Mouse (Mus musculus) NIH3T3 (cell line): ENCODE data around the gene Klhl25.
"Not testable (repeated sequence)": the region's sequence is repeated elsewhere in the genome, so short reads cannot be mapped to it uniquely, and the experiment has no call there.

Experiments used
- DNase-seq: peaks from one replicate; pipeline ENCODE4 v3.0.0-alpha.2; 2012; ENCODE audit warnings: low read depth

Klhl25 gene

DNA sequence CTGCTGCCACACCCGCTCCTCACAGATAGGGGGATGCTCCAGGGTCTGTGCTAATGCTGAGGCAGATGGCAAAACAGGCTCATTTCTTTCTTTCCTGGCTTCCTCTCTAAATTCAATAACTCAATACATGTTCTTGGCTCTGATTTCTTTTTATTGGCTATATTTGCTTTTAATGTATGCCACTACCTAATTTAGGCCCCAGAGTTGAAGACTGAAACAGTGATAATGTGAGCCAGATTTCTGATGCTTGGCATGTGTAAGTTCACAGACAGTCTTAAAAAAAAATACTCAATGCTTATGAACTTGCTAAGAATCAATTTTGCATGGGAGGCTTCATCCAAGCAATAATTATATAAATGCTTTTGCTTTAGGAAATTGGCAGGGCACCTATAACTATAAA lies 2.2 kb upstream of the Klhl25 start:
- no peak for DNase-seq

DNA sequence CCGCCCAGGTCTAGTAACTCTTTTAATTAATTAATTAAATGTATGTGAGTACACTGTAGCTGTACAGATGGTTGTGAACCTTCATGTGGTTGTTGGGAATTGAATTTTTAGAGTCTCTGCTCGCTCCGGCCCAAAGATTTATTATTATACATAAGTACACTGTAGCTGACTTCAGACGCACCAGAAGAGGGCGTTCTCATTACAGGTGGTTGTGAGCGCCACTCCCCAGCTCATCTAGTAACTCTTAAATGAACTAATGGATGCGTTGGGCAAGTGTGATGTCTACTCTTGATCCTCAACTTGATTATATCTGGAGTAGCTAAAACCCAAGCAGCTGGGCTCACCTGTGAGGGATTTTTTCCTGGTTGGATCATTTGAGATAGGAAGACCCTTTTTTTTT lies 1.2 kb upstream of the Klhl25 start:
- DNase-seq = peak; percentile 36

DNA sequence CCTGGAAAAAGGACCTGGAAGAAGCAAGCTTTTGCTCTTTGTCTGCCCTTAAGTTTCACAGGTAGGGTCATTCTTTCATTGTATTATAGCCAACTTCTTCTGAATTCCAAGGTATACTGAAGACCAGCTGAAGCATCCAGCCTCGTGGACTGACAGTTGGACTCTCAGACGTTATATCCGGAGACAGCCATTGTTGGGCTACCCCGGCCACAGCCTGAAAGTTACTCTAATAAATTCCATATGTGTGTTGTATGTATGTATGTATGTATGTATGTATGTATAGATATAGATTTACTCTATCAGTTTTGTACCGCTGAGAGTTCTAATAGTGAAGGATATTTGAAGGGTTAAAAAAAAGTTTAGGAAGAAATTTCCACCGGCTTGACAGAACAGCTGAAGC lies 621 bp upstream of the Klhl25 start:
- DNase-seq = no peak

DNA sequence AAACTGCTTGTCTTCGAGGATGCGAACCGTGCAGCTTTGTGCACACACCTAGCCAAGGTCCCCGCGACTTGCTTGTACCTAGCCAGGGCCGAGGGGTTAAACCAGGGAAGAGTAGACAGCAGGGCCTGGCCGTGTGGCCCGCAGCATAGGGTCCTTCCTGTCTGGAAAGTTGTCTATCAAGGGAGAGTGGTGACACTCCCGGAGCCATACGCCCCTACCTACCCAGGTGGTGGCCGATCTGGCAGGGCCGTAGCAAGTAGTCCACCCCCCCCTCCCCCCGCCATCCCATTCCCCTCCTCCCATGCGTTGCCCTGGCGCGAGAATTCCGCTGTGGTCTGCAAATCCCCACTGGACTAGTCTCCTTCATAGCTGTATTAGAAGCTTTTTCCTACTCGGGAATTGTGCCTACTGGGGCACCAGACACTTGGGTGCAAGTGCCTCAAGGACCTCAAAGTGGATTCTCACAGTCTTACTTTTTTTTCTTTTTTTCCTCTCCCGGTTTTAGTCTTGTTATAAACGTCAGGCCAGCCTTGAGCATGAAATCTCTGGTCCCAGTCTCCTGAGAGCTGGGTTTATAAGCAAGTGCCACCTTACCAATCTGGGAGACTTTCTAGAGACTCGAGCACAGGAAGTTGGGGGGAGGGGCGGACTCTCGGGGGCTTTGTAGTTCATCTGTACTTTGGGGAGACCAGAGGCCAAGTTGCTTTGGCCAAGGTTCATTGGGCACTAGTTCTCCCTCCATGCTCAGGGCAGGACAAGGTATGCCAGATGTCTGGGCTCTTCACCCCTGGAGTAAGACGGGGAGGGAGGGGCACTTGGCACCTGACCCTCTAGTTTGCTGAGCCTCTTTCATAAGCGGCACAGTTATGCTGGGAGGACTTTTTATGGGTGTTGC lies 913 bp downstream of the Klhl25 start:
- DNase-seq = peak; percentile 36

DNA sequence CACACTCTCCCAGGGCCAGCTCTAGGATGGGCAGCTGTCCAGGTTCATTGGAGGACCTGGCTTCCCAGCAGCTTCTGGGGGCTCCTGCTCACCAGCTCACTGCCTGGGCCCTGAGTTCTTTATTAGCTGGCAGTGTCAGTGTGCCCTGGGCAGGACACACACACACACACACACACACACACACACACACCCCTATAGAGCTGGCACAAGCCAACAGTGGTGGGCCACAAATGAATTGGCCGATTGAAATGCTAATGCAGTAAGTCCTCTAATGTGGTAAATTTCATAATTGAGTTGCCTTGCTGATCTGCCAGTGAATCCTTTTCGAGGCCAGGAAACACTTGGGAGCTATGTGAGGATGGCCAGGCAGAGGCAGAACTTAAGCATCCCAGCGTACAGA lies 2.3 kb downstream of the Klhl25 start:
- DNase-seq = not testable (repeated sequence)

DNA sequence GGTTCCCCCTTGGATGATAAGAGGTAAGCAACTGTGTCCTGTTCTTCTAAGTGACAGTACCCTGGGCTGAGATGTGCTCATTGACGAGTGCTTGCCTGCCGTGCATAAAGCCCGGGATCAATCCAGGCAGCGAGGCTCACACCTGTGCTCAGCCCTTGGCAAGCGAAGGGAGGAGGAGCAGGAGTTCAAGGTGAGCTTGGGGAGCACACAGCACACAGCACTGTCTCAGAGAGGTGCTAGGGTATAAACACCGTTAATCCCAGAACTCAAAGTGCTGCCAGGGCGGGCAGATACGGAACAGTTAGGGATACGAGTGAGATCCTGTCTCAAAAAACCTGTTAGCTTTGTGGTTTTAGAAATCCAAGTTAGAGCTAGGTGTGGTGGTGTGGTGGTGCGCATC lies 3.2 kb downstream of the Klhl25 start:
- no peak for DNase-seq

DNA sequence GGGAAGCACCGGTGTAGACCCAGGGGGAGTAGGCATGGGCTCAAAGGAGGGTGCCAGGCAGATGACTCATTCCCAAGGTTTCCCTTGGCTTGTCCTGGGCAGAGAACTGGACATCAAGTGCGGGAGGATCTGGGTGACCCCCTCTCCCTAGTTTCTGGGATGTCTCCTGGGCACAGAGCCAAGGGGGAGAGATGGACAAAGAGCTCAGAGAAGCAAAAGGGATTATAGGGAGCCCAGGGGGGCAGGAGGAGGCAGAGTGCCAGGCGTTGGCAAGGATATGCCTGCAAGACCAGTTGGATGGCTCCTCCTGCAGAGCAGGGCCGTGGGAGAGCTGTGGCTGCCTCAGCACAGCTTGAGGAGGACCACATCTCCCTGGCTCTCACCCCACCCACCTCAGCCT lies 4.3 kb downstream of the Klhl25 start:
- DNase-seq = peak; percentile 56

DNA sequence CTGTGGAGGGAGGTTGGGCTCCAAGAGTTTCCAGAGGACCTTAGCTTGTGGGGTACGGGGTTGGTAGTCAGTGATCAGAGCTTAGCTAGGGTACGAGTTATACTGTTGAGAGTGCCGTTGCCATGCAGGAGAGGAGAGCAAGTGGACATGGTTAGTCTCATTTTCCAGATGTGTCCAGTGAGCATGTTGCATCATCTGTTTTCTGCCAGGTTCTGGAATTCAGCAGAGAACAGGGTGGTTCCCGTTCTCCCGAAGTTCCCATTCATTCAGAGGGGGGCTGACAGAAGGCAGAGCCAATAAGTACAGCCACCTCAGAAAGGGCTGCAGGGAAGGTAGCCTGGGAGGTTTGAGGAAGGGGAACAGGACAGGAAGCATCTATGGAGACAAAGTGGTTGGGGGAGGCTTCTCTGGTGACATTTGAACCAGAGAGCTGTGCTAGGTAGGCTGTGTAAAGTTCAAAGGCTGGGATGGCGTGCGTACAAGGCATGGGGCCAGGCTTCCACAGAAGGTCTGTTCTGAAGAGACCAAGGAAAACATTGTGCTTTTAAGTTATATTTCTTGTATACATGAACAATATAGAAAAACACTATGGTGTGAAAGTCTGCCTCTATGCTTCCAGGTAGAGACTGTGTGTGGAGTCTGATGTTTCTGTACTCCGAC lies 5.2 kb downstream of the Klhl25 start:
- DNase-seq = peak; percentile 20

DNA sequence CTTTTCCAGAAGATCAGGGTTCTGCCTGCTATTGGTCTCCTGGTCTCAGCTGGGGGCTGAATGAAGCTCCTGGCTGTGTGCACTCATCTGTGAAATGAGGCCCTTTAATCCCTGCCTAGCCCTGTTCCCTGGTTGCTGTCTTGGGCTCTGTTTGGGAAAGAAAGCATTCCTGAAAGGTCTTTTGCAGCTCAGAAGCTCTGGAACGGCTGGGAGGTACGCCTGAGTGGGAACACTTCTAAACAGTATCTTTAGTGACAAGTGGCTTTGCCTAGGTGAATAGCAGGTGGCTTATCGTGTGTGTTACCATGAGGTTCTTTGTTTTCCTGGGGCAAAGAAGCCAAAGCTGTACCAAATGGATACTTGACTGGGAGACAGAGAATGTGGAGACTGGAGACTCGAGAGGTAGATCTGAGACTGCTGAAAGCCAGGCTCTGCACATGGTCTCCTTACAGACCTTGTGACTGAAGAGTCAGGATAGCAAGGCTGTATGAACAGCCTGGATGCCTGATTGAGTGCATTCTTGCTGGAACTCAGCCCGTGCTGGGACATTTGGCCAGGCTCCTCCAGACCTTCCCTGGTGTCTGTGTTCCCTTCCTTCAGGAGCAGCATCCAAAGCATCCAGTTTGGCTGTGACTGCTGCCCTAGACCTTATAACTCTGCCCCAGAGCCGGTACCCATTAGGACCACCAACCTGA lies 6.3 kb downstream of the Klhl25 start:
- DNase-seq = no peak

DNA sequence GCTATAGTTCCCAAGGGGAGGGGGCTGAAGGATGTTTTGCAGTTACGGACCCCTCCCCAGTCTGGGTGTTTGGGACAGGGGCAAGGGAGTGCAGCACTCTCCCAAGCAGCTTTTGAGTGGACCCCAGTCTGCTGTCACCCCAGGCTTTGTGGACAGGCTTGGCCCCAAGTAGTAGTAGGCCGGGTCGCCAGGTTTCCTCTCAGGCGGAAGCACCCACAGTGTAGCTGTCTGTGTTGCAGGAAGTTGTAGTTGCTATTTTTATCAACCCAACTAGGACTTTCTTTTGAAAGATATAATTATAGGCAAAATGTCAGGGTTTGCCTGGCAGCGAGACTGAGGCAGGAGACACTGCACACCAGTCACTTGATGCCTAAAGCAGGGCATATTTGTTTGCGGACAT lies 6.9 kb downstream of the Klhl25 start:
- DNase-seq = no peak

DNA sequence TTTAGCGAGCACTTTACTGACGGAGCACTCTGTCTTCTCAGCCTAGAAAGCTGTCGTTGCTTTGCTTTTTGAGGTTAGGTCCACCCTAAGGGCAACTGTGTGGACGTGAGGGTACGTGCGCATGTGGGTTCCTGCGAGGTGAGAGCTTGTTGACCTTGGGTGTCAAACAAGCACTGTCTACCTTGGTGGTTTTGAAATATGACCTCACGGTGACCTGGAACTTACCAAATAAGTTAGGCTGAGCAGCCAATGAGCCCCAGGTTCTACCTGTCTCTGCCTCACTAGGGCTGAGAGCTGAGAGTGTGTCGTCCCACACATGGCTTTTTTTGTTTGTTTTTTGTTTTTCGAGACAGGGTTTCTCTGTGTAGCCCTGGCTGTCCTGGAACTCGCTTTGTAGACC lies 8.1 kb downstream of the Klhl25 start:
- DNase-seq = no peak

DNA sequence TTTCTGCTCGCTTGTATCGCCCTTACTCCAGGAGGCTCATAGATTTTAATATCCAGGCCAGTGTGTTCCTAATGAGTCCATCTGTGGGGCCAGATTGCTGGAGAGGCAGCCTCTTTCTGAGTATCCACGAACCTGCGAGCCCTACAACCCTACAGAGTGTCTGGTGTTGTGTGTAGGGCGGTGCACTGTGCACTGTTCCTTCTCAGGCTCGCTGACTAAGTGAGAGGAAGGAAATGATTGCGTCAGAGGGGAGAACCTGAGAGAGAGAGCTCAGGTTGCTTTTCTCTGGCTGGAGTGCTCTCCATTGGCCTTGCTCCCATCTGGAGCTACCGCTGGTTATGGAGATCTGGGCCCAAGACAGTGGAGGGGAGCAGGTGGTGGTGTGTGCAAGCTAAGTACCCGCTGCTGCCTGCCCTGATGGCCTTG lies 11.7 kb downstream of the Klhl25 start:
- DNase-seq = no peak

DNA sequence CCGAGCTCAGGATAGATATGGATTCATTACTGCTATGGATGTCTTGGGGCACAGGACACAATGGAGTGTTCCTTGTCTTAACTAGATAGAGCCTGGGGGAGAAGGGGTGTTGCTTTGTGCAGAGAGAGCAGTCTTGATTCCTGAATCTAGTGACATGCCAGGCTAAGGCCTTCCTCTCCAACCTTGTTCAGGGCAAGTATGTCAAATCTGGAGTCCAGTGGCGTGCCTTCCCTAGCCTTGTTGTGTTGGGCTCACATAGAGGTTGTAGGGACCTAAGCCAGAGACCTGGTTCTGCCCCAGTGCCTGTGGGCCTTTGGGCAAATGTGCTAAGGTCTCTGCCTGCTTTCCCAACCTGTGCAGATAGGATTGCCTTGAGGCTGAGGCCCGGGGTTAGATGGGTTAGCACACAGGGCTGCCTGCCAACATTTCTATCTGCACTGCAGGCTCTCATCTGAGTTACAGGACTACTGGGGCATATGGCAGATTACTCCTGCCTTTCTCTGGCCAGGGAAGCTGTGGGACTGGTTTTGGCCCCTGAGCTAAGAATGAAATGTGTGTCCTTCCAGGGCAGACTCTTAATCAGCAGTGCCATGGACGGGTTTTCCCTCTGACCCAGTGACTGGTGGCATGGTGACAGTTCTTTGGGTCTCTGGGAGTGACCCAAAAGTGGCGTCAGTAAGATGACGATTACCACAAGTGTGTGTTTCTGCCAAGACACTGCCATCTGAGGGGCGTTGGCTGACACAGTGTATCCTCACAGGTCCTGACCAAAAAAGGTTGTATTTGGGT lies 13.7 kb downstream of the Klhl25 start:
- DNase-seq = not testable (repeated sequence)

DNA sequence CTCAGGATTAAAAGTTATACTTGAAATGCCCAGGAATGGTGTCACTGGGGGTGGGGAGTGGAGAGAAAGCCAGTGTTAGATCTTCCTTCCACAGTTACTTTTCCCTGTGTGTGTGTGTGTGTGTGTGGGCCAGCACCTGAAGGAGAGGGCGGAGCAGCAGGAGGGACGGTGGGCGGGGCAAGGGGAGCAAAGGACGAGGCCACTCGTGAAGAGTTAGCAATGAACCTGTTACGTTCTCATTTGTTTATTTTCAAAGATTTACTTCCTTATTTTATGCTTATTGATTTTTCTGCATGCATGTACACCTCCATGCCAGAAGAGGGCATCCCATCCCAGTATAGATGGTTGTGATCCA lies 14.3 kb downstream of the Klhl25 start:
- not testable (repeated sequence) for DNase-seq

DNA sequence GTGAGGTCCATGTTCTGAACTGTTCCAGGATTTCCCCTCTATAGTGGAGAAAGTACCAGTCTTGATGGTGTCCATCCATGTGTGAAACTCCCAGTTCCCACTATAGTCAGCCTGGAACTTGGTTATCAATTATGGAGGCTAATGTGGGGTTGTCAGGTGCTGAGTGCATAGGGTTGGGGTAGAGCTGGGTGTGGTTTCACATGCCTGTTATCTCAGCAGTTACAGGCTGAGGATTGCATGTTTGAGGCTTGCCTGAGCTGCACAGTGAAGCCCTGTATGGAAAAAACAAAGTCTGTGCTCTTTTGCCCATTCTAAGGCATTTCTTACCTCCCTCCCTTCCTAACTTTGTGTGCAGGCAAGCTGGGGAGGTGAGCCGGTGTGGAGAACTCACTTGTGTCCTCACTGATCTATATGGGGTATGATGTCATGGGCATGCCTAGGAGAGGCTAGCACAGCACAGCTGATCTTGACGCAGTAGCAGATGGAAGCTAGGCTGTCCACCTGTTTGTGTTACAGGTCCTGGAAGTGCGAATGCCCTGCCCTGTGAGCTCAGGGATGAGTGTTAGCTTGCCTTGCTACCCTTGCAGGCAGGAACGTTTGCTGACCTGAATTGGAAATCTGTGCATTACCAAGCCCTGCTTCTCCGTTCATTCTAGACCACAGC lies 15.3 kb downstream of the Klhl25 start:
- DNase-seq = not testable (repeated sequence)

DNA sequence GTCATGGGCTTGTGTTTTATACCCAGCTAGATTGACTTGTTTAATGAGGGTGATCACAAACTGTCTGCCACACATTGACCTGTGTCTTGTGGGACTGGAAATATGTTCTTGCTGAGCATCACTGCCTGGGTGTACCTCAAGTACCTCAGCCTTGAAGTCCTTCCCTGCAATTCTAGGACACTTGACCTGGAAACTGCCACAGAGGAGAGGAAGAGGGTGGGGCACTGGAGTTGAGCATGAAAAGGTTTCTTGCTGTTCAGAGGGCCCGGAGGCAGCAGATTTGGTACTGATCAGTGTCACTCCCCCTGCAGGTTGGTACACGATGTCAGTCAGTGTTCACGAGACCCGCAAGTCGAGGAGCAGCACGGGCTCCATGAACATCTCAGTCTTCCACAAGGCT lies 16.9 kb downstream of the Klhl25 start:
- no peak for DNase-seq

DNA sequence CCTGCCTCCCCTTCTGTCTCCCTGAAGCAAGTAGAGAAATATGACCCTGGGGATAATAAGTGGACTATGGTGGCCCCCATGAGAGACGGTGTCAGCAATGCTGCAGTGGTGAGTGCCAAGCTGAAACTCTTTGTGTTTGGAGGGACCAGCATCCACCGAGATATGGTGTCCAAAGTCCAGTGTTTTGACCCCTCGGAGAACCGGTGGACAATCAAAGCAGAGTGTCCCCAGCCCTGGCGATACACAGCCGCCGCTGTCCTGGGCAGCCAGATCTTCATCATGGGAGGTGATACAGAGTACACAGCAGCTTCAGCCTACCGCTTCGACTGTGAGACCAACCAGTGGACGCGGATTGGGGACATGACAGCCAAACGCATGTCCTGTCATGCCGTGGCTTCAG lies 18.4 kb downstream of the Klhl25 start:
- DNase-seq = no peak

DNA sequence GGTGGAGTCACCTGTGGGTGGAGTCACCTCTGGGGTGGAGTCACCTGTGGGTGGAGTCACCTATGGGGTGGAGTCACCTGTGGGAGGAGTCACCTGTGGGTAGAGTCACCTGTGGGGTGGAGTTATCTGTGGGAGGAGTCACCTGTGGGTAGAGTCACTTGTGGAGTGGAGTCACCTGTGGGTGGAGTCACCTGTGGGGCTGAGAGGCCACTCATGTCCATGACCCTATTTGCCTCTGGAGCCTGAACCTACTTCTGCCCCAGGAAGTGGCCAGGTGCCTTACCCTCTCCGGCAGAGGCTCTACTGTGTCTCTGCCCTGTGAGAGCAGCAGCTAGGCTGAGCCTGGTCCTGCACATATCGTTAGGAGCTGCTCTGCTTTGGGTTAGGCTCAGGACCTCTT lies 20.6 kb downstream of the Klhl25 start:
- no peak for DNase-seq

DNA sequence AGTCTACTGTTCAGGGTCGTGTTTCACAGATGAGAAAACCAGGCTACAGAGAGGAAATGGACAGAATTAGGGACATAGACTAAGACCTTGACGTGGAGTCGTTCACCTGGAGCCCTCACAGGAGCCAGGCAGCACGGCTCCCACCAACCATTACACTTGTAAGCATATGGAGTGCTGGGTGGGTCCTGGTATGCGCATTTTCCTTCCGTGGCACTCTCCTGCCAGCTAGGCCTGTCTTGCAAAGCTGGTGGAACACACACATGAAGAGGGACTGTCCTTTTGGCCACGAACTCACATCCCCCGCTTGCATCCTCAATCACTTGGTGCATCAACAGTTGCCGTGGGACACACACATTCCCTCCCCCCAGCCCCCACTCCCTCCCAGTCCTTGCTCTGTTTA lies 22.4 kb downstream of the Klhl25 start:
- DNase-seq = no peak

DNA sequence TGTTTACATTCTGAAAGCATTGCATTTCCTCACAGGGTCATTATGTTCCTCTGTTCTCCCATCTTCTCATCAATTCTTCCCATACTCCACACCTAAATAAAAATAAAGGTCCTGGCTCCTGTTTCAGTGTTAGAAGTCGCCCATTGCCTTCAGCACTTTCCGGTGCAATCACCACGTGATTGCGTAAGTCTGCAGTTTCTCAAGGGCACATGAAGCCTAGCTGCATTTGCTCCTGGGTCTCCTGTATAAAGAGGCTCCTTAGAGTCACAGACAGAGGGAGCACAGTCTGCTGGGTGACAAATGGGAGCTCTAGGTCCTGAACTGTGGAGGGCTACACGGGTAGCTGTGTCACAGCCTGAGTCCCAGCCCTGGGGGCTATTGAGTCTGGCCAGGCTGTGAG lies 24.1 kb downstream of the Klhl25 start:
- peak; percentile 56 for DNase-seq

DNA sequence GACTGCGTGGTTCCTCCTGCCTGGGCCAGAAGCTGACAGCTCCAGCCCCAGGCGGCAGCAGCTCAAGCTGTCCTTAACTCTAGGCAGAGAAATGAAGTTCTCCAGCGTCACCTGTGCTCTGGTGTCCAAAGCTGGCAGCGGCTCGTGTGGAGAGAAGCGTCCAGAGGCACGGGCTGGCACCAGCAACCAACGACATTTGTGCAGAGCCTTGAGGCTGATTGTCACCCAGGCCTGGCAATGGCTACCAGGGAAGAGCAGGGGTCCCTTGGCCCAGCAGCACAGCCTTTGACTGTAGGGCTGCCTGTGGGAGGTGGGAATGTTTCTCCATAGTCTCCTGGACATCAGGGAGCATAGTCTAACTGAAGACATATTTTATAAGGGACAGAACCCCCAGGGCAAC lies 24.6 kb downstream of the Klhl25 start:
- no peak for DNase-seq

DNA sequence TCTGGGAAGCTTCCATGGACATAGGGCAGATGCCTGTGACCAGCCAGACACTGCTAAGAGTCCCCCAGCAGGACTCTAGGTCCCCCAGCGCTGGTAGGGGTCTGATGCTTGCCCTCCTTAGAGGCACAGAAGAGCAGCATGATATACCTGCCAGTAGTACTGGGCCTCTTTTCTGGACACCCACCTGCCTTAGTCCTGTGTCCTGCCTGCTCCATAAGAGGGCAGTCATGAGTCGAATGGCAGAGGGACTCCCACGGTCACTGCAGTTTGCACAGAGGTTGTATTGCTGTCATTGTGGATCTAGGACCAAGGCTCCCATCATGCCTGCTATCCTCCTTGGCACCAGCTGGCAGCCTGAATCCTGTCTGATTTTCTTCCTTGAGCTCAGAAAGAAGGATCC lies 25.1 kb downstream of the Klhl25 start:
- no peak for DNase-seq
